Mouse (Mus musculus) lung, postnatal 0 days (tissue): Measurements from ENCODE around the gene Ksr2.

Experiments used
- CTCF ChIP-seq: IDR thresholded peaks from 2 replicates; pipeline ENCODE4 v1.5.1; 2016; ENCODE audit warnings: antibody characterized with exemption, mild to moderate bottlenecking
- EP300 ChIP-seq: IDR thresholded peaks from 2 replicates; pipeline ENCODE4 v1.6.1; 2016; ENCODE audit warnings: antibody characterized with exemption, mild to moderate bottlenecking, control low read depth

GRCm38 (mm10) chr5:117820445-117820844 is 406.6 kb downstream of the Ksr2 start:
- no peak for TF ChIP-seq CTCF
- no peak for TF ChIP-seq EP300
